Mouse (Mus musculus) WW6 (cell line): ENCODE measurements around the gene Diaph3.
"Not testable (repeated sequence)": the region's sequence is repeated elsewhere in the genome, so short reads cannot be mapped to it uniquely, and the experiment has no call there.

ENCODE experiments used
- DNase-seq: peaks from one replicate; pipeline ENCODE4 v3.0.0-alpha.2; 2013; ENCODE audit warnings: low read depth, low spot score

Diaph3 gene

DNA sequence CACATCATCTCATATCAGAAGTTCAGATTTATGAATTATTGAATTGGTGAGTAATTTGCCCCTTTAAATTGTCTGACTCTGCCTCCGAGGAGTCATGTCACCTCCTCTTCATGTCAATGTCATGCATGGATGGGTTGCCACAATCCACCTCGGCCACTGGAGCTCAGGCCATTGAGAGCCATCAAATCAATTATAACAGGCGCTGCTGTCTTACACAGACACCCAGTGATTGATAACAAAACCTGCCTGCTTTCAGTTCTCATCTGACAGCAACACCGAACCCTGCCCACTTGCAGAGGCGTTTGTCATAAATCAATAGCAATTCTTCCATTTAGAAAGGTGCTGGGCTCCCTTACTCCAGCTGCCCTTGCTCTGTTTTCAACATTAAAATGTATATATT lies 402.1 kb downstream of the Diaph3 start:
- DNase-seq: no peak

DNA sequence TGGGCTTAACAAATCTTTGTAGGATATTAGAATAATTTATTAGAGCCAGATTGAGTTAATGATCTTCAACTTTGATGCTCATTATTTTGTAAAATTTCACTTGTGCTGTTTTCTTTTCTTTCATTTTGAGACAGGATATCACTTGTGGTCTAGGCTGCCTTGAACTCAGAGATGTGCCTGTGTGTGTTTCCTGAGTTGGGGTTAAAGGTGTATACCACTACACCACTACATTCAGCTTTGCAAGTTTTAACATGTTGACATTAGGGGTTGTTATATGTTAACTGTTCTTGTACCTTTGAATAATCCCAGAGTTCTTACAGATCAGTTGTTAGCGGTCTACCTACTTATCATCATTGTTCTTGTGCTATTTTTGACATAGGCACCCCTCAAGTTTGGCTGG lies 404.4 kb downstream of the Diaph3 start:
- DNase-seq: no peak

DNA sequence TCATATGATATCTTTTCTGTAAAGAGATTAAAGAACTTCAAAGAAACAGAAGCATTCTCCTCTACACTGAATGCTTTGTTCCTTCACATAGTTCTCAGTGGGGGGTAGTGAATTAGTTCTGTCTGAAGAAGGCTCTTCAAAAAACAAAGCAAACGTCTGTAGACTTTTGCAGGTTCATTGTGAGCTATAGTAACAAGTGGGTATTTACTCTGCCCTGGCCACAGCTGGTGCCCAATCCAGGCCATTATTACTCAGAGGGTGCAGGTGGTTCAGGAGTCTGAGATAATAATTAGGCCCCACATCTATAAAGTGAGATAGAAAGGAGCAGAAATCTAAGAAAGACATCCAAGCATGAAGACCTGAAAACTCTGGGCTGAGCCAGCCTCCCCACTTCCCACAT lies 409.7 kb downstream of the Diaph3 start:
- DNase-seq: no peak

DNA sequence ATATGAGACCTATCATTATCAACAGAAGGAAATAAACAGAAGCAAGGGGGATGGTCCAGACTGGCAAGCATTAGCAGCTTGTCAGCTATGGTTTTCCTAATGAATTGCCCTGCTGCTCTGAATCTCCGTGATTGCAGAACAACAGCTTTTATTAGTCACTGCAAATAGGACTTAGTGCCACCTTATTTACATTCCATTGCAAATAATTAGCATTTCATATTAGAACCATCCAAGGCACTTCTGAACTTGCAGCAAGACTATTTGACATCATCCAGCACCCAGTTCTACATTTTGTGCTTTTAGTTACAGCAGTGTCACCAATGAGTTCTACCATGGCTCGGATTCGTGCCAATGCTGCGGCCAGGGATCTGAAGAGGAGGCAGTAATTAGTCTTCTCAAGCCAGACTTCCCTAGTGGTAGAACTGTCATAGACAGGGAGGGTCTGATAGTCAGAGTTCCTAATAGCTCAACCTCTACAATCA lies 411.4 kb downstream of the Diaph3 start:
- no peak for DNase-seq

DNA sequence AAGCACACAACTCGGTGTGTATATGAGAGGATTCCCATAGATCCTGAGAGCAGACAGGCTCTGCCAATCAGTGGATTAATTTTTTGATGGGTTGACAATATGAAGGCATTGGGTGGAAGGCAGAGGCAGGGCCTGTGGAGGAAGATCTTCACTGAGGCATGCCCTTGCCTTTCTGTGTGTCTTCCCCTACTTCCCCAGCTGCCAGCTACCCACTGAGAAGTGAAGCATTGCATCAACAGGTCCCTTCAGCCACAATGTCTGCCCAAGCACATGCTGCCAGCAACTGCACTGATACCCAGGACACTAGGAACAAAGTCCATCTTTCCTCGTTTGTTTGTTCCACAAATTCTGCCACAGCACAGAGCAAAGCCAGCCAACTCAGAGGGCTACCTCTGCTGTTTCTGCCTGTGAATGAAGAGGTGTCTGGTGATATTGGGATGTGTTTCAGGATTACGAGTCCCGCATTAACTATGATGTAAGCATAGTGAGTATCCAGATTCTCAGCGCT lies 413.4 kb downstream of the Diaph3 start:
- DNase-seq: no peak

DNA sequence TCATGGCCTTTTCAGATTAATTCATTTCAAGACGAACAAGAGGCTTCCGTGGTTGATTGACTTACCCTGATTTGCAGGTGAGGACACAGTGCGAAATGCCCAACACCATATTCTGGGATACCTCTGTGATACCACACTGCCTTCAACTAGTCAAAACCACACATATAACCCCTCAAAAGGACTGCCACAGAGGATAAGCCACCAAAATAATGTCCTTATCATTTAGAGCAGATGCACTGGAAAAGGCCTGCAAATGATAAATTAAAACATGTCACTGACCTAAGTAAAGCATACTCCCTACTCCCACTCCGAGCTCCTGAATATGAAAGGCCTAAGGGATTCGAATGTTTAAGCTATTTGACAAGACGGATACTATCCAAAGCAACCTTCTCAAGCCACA lies 419.3 kb downstream of the Diaph3 start:
- DNase-seq: no peak

DNA sequence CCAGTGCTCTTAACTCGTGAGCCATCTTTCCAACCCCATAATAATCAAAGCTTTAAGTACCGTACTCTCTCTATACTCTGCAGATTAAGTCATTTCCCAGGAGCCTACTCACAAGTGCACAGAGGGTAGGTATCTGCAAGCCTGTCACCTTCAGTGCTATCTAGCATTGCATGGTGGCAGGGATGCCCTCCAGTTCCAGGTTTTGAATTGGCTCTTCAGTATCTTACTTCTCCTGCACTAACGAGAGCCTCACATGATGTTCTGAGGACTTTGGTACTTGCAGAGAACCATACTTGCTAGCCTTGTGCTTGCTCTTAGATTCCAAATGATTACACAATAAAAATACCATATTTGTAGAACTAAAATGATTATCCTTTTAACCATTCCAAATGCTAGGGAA lies 420.0 kb downstream of the Diaph3 start:
- no peak for DNase-seq

DNA sequence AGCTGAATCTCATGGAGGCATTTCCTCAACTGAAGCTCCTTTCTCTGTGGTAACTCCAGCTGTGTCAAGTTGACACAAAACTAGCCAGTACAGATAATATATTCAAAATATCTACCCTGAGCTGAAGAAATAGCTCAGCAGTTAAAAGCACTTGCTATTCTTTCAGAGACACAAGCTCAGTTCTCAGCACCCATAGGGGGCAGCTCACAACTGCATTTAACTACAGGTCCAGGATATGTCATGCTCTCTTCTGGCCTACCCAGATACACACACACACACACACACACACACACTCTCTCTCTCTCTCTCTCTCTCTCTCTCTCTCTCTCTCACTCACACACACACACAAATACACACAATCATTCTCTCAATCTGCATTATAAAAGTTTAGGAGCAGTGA lies 420.6 kb downstream of the Diaph3 start:
- DNase-seq: not testable (repeated sequence)

DNA sequence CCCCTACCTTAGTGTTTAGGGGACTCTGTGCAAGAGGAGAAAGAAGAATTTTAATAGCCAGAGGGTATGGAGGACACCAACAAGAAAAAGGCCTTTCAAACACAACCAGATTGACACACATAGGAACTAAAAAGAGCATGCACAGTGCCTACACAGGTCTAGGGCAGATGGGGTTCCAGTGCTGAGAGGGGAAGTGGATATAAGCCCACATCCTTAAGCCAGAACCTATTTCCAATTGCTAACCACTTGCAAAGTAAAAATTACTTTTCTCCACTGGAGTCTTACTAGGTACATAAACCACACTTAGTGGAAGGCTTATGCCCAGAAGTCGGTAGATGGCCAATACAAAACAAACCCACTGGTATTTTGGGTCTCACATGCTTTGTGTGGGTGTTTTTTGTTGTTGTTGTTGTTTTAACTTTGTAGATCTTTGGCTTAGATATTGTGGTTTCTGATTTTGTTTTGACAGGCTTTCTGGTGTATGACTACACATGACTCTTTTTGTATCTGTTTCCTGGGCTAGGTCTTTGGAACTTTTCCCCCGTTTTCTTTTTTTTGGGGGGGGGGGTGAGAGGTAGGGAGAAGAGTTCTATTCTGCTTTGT lies 426.8 kb downstream of the Diaph3 start:
- no peak for DNase-seq

DNA sequence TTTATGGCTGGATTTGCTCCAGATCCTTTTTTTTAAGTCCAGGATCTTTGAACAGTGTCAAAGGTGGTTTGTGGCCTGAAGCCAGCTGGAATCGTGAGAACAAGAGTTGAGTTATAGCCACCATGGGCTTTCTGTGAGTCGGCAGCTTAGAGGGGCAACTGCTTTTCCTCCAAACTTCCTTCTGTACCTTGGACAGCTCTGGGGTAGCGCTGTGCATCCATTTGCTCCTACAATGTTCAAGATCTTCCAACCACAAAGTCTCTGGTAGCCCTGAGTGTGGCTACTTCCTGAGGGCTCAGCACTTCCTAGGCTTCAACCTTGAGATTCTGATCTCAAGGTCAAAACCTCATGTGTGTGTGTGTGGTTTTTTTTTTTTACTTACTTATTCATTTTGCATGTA lies 437.0 kb downstream of the Diaph3 start:
- DNase-seq: no peak

DNA sequence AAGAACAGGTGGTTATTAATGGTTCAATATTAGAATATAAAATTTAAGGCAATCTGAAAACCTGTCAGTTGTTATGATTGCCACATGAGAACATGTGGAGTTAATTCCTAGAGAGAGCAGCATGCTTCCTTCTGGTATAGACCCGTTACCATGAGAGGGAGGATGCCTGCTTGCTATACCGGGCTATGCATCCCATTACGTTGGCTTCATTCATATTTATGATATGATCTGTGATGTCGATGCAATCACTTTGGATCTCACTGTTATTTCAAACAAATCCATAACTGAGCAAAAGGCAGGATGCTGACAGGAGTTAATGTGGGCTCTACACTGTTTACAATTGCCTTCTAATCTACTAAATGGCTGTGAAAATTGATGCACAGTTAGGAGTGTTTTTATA lies 439.9 kb downstream of the Diaph3 start:
- no peak for DNase-seq

DNA sequence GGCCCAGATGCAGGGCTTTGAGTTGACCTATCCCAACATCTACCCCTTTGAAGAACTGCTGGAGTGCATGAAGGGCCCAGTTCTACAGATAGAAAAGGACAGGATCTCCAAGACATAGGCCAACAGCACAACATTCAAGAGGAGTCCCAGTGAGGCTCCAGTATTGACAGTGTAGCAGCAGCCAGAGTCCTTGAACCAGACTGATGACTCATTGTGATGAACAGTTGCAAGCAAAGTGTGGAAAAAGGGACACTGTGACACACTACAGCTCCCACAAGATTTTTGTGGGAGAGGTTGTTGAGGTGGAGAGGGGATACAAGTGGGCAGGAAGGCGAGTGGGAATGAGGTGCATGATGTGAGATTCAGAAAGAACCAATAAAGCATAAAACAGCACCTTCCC lies 443.1 kb downstream of the Diaph3 start:
- no peak for DNase-seq

DNA sequence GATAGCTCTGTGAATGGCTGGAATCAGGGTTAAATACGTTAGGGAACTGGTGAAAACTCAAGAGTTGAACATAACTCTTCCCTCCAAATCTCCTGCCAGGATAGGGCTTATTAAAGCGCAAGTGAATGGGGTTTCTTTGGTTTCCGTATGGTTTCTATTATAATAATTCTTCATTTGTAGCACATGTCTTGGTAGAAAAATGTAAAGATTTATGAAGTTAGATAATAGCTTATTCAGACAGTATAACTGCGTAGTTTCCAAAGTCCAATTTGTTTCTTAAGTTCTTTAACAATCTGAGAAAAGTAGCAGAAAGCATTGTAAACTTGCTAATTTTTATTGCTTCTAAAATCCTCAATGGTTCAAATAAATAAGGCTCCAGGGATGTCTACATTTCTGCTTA lies 448.3 kb downstream of the Diaph3 start:
- no peak for DNase-seq

DNA sequence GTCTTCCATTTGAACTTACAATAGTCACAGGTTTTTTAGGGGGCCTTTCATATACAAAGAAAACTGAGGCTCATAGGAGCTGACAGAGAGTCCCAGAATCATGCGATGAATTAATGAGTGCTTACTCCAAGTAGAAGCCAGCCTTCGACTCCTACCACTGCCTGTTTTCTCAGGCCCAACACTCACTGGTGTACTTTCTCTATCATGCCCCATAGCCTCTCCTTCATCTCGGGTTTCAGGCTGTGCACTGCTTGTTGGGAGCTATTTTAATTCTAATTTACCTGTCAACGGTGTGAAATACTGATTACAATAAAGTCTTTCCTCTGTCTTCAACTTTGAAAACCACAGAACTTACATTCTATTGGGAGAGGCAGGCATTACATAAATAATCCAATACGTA lies 449.7 kb downstream of the Diaph3 start:
- DNase-seq: no peak

DNA sequence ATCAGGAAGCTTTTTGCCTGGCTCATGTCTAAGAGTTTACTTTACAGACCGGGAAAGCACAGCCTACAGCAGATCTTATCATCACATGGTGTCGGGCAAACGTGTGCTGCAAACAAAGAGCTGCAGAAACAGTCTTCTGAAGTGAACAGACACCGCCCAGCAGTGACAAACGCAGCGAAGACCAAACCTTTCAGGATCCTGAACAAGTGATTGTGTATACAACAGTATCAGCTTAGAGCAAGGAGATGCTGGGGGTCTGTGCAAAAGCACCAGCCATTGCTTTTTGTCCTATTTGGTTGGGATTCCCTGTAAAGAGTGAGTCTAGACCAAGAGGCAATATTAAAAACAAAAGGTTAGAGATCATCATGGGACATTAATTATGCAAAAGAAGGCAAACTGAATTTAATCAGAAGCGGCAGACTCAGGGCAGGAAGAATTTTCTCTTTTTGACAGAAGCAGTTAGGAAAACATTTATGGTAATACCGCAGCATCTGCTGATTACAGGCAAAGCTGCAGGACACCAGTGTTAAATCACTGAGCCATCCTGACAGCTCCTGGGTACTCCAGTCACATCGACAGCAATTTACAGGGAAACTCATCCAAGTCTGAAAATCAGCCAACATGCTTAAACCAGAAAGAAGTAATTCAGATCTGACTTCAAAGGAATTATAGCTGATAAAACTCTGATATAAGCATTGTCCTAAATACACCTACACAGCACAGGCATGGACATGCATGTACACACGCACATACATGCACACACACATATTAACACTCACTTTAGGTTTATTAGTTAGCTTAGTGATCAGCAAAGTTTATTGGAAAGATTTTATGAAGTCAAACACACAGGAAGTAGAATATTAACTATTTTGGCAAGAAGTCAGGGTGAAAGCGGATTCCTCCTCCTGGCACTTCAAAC lies 456.2 kb downstream of the Diaph3 start:
- no peak for DNase-seq

DNA sequence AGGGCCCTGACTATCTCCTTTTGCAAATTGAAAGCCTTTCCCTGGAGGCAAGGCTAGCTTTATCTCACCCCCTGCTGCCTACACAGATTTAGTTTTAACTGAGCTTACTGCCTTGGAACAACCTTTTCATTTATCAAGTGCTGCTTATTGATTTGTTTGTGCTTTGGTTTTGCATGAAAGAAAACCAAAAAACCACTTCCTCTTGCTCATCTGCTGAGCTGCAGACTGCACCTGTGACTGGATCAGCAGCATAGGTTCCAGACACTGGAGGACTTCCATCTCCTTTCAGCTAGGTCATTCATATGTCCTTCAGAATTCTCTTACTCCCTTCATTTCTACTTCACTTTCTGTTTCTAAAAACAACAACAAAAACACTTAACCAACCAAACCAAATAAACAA lies 459.1 kb downstream of the Diaph3 start:
- DNase-seq: no peak

DNA sequence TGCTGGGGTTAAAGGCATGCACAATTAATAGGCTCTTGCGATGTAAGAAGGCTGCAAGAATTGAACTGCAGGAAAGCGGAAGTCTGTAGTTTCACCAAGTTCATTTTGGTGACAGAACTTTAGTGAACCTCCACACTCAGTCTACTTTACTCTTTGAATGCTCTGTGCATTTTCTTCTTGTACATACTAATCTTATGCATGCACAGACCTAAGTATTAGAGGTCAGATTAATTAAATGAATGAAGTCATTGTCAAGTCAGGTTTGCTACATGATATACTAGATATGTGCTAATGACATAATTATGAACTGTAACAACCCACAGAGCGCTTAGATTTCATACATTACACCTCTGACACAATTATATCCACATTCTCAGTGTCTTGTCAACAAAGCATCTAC lies 462.0 kb downstream of the Diaph3 start:
- no peak for DNase-seq

DNA sequence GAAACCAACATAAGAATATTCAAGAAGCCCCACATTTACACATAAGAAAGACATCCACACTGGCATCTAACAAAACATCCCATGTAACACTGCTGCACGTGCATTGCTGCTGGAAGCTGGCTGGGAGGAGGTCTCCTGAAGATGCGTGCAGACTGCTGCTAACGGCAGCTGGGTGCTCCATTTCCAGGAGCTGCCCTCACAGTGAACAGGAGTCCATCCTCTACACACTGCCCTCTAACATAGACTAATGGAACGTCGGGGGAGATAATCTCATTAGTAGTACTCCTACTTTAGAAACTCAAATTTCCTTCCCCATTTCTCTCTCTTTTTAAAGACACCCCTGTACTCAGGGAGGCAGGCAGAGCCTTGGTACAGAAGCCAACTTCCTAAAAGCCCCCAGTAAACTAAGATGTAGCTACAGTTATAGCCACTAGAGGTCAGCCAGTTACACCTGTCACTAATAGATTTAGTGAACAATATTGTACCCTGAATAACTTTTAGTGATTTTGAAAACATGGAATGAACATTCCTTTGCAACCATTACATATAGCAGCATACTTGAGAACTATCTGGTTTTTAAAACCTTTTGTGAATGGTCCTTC lies 462.8 kb downstream of the Diaph3 start:
- DNase-seq: no peak

DNA sequence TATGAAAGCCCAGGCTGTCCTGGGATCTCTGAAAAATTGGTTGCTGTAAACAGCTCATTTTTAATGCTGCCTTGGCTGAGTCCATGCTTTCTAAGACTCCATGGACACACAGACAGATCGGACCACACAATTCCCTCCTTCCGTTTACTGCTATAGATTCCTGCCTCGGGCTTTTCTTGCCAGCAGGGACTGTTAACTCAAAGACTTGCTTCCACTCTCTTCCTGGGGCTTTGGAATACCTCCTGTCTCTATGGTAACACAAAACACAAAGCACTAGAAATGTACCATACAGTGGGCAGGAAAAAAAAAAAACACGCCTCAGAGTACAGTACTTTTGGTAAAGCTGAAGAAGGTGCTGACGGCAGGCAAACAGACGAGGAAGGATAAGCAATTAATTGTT lies 464.0 kb downstream of the Diaph3 start:
- DNase-seq: no peak

DNA sequence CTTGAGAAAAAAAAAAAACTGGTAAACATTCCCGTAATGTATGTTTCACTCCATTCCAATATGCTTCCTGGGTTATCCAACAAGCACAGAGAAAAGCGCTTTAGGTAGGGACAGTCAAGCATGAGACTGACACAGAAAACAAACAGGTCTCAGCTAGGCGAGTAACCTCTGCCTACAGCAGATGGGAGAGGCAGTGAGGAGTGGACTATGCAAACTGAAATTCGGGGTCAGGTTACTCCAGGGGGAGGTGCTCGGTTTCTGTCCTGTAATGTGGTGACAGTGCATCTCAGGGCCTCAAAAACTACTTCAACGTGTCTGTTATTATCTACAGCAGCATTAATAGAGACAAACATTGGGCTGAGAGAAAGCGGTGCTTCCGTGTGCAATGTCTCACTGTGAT lies 465.7 kb downstream of the Diaph3 start:
- no peak for DNase-seq

DNA sequence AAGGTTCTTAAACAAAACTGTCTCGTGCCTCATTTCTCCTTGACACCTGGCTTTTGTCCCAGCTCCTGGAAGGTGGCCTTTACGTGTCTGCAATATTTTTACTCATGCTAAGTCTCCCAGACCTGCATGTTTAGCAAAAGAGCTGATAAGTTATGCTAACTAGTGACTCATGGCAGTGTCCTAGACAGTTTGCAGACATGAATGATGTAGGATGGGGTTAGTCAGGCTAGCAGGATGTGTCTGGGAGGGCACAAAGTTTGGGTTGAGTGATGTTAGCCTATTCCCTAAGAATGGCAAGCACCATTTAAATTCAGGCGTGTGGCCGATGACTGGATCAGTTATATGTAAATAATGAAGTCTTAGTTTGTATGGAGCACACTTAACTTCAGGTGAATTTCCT lies 478.2 kb downstream of the Diaph3 start:
- DNase-seq: no peak

DNA sequence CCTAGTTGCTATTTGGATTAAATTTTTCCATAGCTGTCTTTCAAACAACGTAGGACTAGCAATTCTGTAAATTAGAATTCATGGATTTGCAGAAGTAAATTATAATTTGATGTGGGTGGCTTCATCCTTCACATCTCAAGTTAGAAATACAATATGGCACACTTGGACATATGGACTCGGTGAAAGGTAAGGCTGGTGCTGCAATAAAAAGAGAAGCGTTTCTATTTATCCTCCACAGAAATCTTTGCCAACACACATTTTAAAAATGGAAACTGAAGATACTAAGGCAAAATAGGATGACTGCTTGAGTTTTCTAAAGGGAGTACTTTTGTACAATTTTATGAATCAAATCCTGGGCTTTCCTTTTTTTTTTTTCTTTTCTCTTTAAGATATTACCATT lies 480.5 kb downstream of the Diaph3 start:
- DNase-seq: no peak

DNA sequence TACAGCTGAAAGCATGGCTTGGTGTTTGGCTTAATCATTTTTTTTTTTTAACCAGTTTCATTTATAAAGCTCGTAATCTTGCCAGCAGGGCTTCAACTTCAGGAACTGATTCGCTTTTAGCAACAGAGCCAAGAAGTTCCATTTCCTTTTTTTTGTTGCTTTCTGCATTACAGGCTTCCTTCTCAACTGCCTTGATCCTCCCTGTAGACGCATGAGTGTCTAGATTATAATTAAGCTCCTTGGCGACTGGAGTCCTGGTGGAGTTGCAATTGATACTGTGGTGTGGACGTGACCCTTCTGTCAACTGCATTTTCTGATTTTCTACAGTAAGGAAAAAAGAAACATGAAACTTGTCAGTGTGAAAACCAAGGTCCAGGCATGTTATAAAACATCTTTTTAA lies 484.8 kb downstream of the Diaph3 start:
- DNase-seq: no peak
